Mouse (Mus musculus) macrophage (primary cell): ENCODE results near the gene Otulin. TPM values are rescaled to one million over a fixed set of nuclear protein-coding genes. Genes with fewer than 3 reads are reported as not detected.

Source experiments
- H3K27ac ChIP-seq: fragments of 350-480 bp; formaldehyde crosslinking; 2 replicates; pipeline ENCODE4 v1.9.0; 2021
- H3K36me3 ChIP-seq: fragments of 350-480 bp; formaldehyde crosslinking; 2 replicates; pipeline ENCODE4 v1.9.0; 2021; ENCODE audit errors: inconsistent target
- H3K4me3 ChIP-seq: fragments of 350-480 bp; formaldehyde crosslinking; 2 replicates; pipeline ENCODE4 v1.9.0; 2021; ENCODE audit errors: inconsistent target
- H3K79me2 ChIP-seq: fragments of 350-480 bp; formaldehyde crosslinking; 2 replicates; pipeline ENCODE4 v1.9.0; 2021; ENCODE audit errors: inconsistent target
- WGBS: methylation state at CpG from one replicate; pipeline ENCODE4 v1.1.7; 2026; ENCODE audit warnings: inconsistent platforms; ENCODE audit not compliant: missing documents; 5-methylcytosine and 5-hydroxymethylcytosine counted together
- polyA plus RNA-seq: library from polyadenylated mRNA; stranded (reverse); fragments of 250-400 nt; gene quantifications from 3 replicates; pipeline ENCODE4 v1.2.4, GENCODE M21; 2018; ENCODE audit warnings: inconsistent platforms

Gene Otulin
- polyA plus RNA-seq, 1 experiment from 2014 or later, result 52.3 TPM

- H3K79me2 ChIP-seq, result peaks cover 11% of the 10 kb centered on the region; the same call in 1 of the 2 replicates
- 92% methylated on average over 5 of the region's 5 CpGs for WGBS
- H3K36me3 ChIP-seq, result no peaks in the 10 kb centered on the region
- H3K27ac ChIP-seq, result no peak overlapping the region
- H3K4me3 ChIP-seq, result no peak overlapping the region
These were observed 134.5 kb downstream of the Otulin start for GRCm38 (mm10) chr15:27495981-27496401.

- Histone ChIP-seq H3K4me3 (no peak overlapping the region), H3K79me2 (peaks cover 11% of the 10 kb centered on the region; the same call in 1 of the 2 replicates), H3K27ac (no peak overlapping the region), H3K36me3 (no peaks in the 10 kb centered on the region)
- 70% methylated on average over 10 of the region's 10 CpGs for WGBS
These were observed 137.0 kb downstream of the Otulin start for GRCm38 (mm10) chr15:27493516-27493915.

GRCm38 (mm10) chr15:27492734-27493133 lies 137.8 kb downstream of the Otulin start:
- WGBS, result 100% methylated on average over 1 of the region's 1 CpGs

More at GRCm38 (mm10) chr15:27492734-27493133, 137.8 kb downstream of the Otulin start:
- Histone ChIP-seq H3K36me3 (no peaks in the 10 kb centered on the region), H3K27ac (no peak overlapping the region), H3K79me2 (peaks cover 17% of the 10 kb centered on the region; the same call in 1 of the 2 replicates), H3K4me3 (no peak overlapping the region)

Other genes with a start within 250 kb of the Otulin start
- 21.6 to 32.9 TPM (median 22.5 TPM) in 3 replicates for gene Ank, start 164.0 kb downstream of the Otulin start, polyA plus RNA-seq
- 61.1 to 168 TPM (median 87.5 TPM) in 3 replicates for gene Otulinl, start 50.9 kb upstream of the Otulin start, polyA plus RNA-seq